Mouse (Mus musculus) monocyte, adult 59 days (primary cell): ENCODE results near the gene Slc25a5. TPM values are rescaled to one million over a fixed set of nuclear protein-coding genes. Genes with fewer than 3 reads are reported as not detected.

Experiments
- total RNA-seq, 2 experiments: library from RNA; stranded (reverse); gene quantifications; one replicate each; pipeline ENCODE4 v1.2.4; 2023

The Slc25a5 gene
- total RNA-seq, result 100 to 1,000 TPM; 498 to 522 TPM

GRCm38 (mm10) chrX:36795424-36796162, at the start of gene Slc25a5:
Gene Slc25a5, plus strand, starts transcription at chrX:36795651.

Other genes with a start within 250 kb of the Slc25a5 start
- 10 to 100 TPM; 28.0 to 30.4 TPM for gene Pgrmc1, start 197.4 kb upstream of the Slc25a5 start, total RNA-seq
- gene Akap17b, start 150.3 kb upstream of the Slc25a5 start, total RNA-seq, result 1 to 10 TPM; 1.0 to 1.1 TPM
- gene Slc25a43, start 52.0 kb upstream of the Slc25a5 start, total RNA-seq, result 1 to 10 TPM; 5.8 to 6.8 TPM
- gene Ube2a, start 78.2 kb downstream of the Slc25a5 start, total RNA-seq, result 10 to 100 TPM; 64.4 to 75.3 TPM
- gene C330007P06Rik, start 78.5 kb downstream of the Slc25a5 start, total RNA-seq, result 10 to 100 TPM; 27.0 to 29.0 TPM
- 1 to 10 TPM; 4.0 to 4.4 TPM for gene Nkrf, start 107.2 kb downstream of the Slc25a5 start, total RNA-seq
- 10 to 100 TPM; 30.3 to 31.3 TPM for gene Sept6, start 196.1 kb downstream of the Slc25a5 start, total RNA-seq